Mouse (Mus musculus) kidney, postnatal 4 days (tissue): ENCODE results near the gene Acoxl.
A peak's percentile ranks its signal among the peaks of the same experiment; 100 is the strongest.

Experiments used
- DNase-seq, 2 experiments: peaks; one replicate each; pipeline ENCODE4 v3.0.0; 2021; ENCODE audit warnings: mixed read lengths in 2 of 2

Acoxl gene

DNA sequence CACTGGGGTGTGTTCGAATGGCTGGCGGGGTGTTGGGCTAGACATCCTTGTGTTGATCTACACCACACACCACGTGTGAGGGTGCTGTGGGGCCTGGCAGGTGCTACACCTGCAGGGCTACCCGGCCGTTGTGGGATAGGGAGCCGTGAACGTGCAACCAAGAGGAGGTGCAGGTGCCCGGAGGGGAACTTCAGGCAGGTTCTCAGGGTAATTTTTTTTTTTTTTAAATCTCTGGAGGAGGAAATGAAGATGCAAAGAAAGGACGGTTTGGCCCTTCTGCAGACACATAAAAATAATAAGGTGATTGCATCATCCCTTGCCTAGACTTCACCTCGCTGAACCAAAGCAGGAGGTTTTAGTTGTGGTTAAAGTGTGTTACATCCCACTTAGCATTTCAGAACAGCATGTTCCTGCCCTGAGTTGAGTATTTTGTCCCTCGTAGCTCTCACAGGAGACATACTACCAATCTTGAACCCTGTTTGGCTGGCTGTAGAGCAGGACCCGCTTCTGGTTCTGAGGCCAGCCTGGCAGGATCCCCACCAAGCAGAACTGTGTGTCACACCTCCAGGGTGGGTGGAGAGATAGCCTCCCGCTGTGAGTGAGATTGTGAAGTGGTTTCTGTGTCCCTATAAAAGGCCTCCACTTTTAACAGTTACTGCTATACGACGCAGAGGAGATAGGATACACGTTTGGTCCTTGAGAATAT lies 314.3 kb downstream of the Acoxl start:
- no peak for DNase-seq

GRCm38 (mm10) chr2:128153551-128153910 lies 314.9 kb downstream of the Acoxl start:
- DNase-seq: no peak

DNA sequence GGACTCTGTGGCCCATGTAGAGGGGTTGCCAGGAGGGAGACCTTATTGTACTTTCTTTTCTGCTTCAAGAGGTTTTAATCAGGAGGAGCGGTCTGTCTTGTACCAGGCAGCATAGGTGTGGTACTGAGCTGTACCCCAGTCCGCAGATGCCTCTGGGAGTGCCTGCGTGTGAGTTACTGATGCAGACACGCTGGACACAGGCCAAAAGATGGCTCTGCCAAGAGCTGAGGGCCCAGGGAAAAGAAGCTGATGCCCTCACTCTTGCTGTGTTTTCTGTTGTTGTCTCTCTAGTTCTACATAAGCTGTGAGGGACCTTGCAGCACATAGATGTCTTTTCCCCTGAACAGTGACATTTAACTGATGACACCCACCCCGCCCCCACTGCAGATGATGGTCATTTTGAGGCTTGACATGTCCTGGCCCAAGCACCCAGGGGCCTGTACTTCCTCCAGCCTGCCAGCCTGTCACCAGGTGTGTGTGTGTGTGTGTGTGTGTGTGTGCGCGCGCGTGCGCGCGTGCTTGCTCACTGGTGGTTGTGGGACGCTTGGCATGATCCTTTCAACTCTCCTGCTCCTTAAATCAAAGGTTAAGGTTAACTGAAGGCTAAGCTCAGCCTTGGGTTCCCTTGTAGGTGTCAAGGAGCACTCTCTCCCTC lies 316.9 kb downstream of the Acoxl start:
- no peak for DNase-seq

DNA sequence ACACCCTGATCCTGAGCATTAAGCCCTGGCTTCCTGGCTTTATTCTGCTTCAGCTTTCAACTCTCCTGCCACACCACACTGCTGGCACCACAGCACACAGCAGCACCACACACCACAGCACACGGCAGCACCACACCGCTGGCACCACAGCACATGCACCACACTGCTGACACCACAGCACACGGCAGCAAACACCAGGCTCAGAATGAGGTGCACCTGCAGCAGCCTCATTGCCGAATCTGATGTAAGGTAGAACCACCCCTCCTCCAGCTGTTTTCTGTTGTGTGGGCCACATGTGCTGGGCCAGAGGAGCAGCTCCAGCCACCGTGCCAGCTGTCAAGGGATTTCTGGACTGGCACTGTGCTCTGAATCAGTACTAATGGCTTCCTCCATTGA lies 317.4 kb downstream of the Acoxl start:
- no peak for DNase-seq

DNA sequence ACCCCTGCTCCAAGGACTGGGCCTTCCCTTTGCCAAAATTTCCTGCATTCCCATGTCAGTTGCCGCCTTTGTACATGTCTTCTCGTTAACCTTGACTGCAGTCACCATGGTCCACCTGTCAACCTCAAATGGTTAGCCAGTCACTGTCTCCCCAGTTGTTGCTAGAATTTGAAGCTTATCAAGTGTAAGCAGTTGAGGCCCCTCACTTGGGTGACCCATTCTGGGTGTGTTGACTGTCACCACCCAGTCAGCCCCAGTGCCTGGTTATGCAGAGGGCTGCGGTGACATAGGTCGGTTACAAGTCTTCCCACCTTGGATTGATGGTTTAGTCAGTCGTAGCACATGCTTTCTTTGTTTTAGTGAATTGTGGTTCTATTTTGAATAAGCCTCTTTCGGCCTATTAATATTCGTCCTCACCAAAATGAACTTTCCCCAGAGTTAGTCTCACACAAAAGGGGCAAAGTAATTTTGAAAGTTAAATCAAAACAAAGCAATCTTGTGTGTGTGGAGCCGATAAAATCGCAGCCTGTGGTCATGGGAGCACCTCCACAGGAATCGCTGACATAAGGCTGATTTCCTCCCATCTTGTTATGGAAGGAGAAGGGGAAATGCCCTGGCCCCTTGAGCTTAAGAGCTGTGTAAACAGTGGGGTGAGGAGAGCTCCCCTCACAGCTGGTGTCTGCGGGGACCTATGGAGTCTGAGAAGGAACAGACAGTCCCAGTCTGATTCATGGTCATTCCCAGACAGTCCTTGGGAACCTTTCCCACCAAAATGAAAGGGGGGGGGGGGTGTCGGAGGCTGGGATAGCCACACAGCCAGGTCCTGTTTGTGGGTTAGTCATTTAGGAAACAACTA lies 318.1 kb downstream of the Acoxl start:
- DNase-seq: no peak

DNA sequence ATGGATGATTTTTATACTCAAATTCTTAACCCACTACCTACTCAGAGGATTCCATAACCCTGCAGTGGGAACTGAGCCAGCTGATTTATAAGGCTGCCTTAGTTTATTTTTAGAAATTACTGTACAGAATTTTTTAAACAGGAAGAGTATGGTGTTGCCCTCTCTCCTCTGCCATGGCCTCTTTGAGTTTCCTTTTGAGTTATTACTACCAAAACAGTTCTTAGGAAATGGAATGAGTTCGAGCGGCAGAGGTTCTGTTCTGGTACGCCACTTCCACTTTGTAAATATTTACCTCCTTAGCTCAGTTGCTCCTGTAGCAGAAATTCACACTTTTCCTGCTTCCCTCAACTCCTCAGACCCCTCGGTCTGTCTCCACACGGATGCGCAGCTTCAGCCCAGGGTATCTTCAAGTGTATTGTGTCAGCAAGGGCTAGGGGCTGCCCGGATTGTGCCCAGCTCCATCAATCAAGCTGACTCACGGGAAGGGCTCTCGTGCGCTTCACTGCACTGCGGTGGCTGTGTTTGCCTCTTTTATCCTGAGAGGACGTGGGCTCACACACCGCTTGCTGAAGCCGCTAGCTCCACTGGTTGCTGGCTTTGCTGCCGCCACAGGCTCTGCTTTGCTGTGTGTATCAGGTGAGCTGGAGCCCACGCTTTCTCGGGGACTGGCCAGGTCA lies 320.2 kb downstream of the Acoxl start:
- DNase-seq: peak; percentile 43 to 58

- no peak for DNase-seq
Measured at GRCm38 (mm10) chr2:128159619-128160125, 321.0 kb downstream of the Acoxl start.

DNA sequence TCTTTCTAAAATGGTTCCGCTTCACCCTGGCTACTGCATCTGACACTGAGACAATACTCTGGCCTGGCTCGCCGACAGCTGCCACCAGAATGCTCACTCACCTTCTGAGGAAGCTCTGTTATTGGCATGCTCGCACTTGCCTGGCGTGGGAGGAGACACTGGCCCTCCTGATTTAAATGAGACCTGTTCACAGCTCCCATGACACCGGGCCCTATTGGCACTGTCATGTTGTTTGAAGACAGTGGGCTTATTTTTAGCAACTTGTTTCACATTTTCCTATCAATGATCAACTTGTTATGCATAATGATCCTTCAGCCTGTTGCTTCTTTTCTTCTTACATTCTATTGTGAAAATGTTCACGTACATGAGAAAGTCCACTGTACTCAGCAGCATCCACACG lies 324.5 kb downstream of the Acoxl start:
- no peak for DNase-seq

DNA sequence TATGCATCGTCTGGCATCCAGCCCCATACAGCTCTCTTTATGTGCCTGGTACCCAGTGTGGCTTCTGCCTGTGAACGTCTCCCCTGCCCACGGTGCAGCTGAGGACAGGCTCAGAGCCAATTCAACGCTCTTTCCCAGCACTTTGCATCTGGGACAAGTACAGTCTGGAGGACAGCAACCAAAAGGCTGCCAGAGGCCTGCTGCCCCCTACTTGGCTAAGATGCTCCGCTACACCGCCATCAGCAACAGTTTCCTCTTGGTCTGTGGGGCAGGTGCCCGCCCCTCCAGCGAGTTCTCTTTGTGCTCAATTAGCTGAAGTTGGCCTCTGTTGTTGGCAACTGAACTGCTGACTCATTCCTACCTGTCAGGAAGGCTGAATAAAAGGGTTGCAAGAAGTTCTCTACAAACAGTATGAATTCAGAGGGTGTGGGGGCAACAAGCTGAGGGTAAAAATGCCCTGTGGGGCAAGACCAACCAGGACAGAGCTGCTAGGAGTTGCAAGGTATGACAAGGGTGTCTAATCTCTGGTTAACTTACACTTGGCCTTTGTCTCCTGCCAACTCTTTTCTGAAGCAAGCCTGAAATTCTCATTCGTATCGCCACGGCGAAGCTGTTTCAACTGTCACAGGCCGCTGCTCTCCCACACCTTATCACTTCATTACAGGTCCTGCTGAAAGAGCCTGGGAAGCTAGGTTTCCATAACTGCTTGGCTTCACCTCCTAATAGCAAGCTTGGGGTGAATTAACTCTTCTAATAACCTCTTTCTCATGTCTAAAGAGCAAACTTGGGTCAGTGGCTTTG lies 328.1 kb downstream of the Acoxl start:
- DNase-seq: peak in 1 of 2 experiments; percentile 47

GRCm38 (mm10) chr2:128167930-128168329 lies 329.3 kb downstream of the Acoxl start:
- DNase-seq: no peak

DNA sequence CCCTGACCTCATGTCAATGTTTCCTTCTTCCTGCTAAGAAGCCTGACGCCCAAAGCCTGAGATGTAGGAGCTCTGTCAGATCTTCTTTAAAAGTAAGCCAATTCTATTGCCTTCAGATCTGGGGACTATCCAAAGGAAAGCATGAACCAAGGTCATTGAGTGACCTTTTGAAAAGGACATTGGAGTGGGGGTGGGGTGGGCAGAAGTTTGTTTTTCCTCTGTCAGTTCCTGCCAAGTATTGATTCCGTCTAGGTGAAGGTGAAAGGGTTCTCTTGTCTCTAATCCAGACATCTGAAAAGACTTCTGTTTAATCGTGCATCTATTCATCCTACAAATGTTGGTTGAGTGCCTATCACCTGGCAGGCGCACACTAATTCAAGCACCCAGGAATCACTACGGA lies 330.8 kb downstream of the Acoxl start:
- DNase-seq: no peak

DNA sequence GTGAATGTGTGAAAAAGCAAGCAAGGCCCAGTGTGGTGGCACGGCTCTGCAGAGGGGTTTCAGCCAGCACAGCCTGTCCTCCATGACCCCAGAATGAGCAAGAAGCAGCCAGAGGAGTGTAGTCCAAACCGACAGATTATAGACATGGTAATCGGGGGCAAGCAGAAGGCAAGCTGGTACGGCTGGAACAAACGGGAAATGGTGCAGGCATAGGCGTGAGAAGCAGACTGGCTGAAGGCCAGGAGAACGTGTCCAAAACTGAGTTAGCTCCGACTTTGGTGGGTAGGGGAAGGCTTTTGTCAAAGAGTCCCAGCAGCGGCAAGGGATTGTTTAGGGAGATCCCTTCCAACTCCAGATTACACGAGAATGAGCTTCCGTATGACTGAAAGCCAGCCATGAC lies 331.3 kb downstream of the Acoxl start:
- no peak for DNase-seq

- DNase-seq: no peak
Measured at GRCm38 (mm10) chr2:128170614-128171013, 331.9 kb downstream of the Acoxl start.

GRCm38 (mm10) chr2:128172266-128172665 lies 333.6 kb downstream of the Acoxl start:
- no peak for DNase-seq
